Mouse (Mus musculus): ENCODE data around the gene Plppr2. TPM values are rescaled to one million over a fixed set of nuclear protein-coding genes. Genes with fewer than 3 reads are reported as not detected.

The Plppr2 gene
- total and polyA plus RNA-seq, 2 experiments from 2014 or later = 129 to 165 TPM

- H3K4me2 ChIP-seq (ENCODE audit: low read depth, low read length, poor library complexity, severe bottlenecking) = no peak overlapping the region
- DNase-seq (ENCODE audit: low spot score) = no peak
- H3K27me3 ChIP-seq (ENCODE audit: insufficient read depth, low read length) = no peaks in the 10 kb centered on the region
- no peaks in the 10 kb centered on the region for H3K9me3 ChIP-seq (ENCODE audit: low read length)
- H3K4me1 ChIP-seq (ENCODE audit: insufficient read depth, low read length) = no peaks in the 10 kb centered on the region
- no peak for ATAC-seq (ENCODE audit: low FRiP score)
- no peak overlapping the region for H3K9ac ChIP-seq (replicated peaks; ENCODE audit: low read length, poor library complexity, severe bottlenecking)
- H3K4me3 ChIP-seq (ENCODE audit: low read depth, low read length) = no peak overlapping the region
- no peak for TF ChIP-seq CTCF (IDR thresholded peaks at IDR 0.05)
- peaks cover 16% of the 10 kb centered on the region for H3K36me3 ChIP-seq (ENCODE audit: insufficient read depth, low read length)
- no peak overlapping the region for H3K27ac ChIP-seq (ENCODE audit: low read depth, low read length)
- 11% methylated on average over 25 of the region's 28 CpGs for WGBS
Measured at GRCm38 (mm10) chr9:21947540-21948130, 10.8 kb downstream of the Plppr2 start.

- Histone ChIP-seq H3K27ac (ENCODE audit: low read depth, low read length) (no peak overlapping the region), H3K9me3 (ENCODE audit: low read length) (no peaks in the 10 kb centered on the region), H3K4me3 (ENCODE audit: low read depth, low read length) (no peak overlapping the region), H3K27me3 (ENCODE audit: insufficient read depth, low read length) (no peaks in the 10 kb centered on the region), H3K4me2 (ENCODE audit: low read depth, low read length, poor library complexity, severe bottlenecking) (no peak overlapping the region), H3K4me1 (ENCODE audit: insufficient read depth, low read length) (no peaks in the 10 kb centered on the region), H3K36me3 (ENCODE audit: insufficient read depth, low read length) (peaks cover 16% of the 10 kb centered on the region), H3K9ac (replicated peaks; ENCODE audit: low read length, poor library complexity, severe bottlenecking) (no peak overlapping the region)
- 59% methylated on average over 8 of the region's 8 CpGs for WGBS
- TF ChIP-seq CTCF (IDR thresholded peaks at IDR 0.05) = no peak
- no peak for DNase-seq (ENCODE audit: low spot score)
- ATAC-seq (ENCODE audit: low FRiP score) = no peak
Measured at GRCm38 (mm10) chr9:21948146-21948545, 11.3 kb downstream of the Plppr2 start.

- DNase-seq (ENCODE audit: low spot score) (no peak), ATAC-seq (ENCODE audit: low FRiP score) (no peak)
- H3K4me3 ChIP-seq (ENCODE audit: low read depth, low read length) = no peak overlapping the region
Measured at GRCm38 (mm10) chr9:21948790-21949189, 12.0 kb downstream of the Plppr2 start.

GRCm38 (mm10) chr9:21950322-21950721 is 13.5 kb downstream of the Plppr2 start:
- no peak for TF ChIP-seq CTCF (IDR thresholded peaks at IDR 0.05)
- Histone ChIP-seq H3K9me3 (ENCODE audit: low read length) (no peaks in the 10 kb centered on the region), H3K4me3 (ENCODE audit: low read depth, low read length) (no peak overlapping the region), H3K27me3 (ENCODE audit: insufficient read depth, low read length) (no peaks in the 10 kb centered on the region), H3K4me1 (ENCODE audit: insufficient read depth, low read length) (no peaks in the 10 kb centered on the region), H3K27ac (ENCODE audit: low read depth, low read length) (no peak overlapping the region), H3K4me2 (ENCODE audit: low read depth, low read length, poor library complexity, severe bottlenecking) (no peak overlapping the region), H3K36me3 (ENCODE audit: insufficient read depth, low read length) (peaks cover 14% of the 10 kb centered on the region), H3K9ac (replicated peaks; ENCODE audit: low read length, poor library complexity, severe bottlenecking) (no peak overlapping the region)
- peak; percentile 15 for DNase-seq (ENCODE audit: low spot score)
- ATAC-seq (ENCODE audit: low FRiP score) = no peak
- WGBS = 16% methylated on average over 11 of the region's 11 CpGs

More at GRCm38 (mm10) chr9:21948790-21949189, 12.0 kb downstream of the Plppr2 start:
- peaks cover 16% of the 10 kb centered on the region for H3K36me3 ChIP-seq (ENCODE audit: insufficient read depth, low read length)
- no peak overlapping the region for H3K9ac ChIP-seq (replicated peaks; ENCODE audit: low read length, poor library complexity, severe bottlenecking)
- H3K4me1 ChIP-seq (ENCODE audit: insufficient read depth, low read length) = no peaks in the 10 kb centered on the region
- H3K9me3 ChIP-seq (ENCODE audit: low read length) = no peaks in the 10 kb centered on the region
- H3K4me2 ChIP-seq (ENCODE audit: low read depth, low read length, poor library complexity, severe bottlenecking) = no peak overlapping the region
- H3K27me3 ChIP-seq (ENCODE audit: insufficient read depth, low read length) = no peaks in the 10 kb centered on the region
- 59% methylated on average over 6 of the region's 6 CpGs for WGBS
- H3K27ac ChIP-seq (ENCODE audit: low read depth, low read length) = no peak overlapping the region
- TF ChIP-seq CTCF (IDR thresholded peaks at IDR 0.05) = no peak

DNA sequence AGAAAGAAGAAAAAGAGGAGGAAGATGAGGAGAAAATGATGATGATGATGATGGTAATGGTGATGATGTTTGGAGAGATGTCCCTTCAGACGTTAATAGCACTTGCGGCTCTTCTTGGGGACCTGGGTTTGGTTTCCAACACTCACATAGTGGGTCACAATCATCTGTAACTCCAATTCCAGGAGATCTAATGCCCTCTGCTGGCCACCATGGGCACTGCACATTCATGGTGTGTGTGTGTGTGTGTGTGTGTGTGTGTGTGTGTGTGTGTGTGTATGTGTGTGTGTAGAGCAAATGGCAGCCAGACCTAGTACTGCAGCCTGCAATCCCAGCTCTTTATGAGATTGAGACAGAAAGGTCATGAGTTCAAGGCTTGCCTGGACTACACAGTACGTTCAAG is 15.1 kb downstream of the Plppr2 start:
- ATAC-seq (ENCODE audit: low FRiP score) (no peak), DNase-seq (ENCODE audit: low spot score) (no peak)
- TF ChIP-seq CTCF (IDR thresholded peaks at IDR 0.05) = peak; percentile 64
- H3K27ac ChIP-seq (ENCODE audit: low read depth, low read length) = no peak overlapping the region
- no peak overlapping the region for H3K4me3 ChIP-seq (ENCODE audit: low read depth, low read length)
- WGBS = 80% methylated on average over 3 of the region's 3 CpGs
- no peaks in the 10 kb centered on the region for H3K9me3 ChIP-seq (ENCODE audit: low read length)
- H3K4me1 ChIP-seq (ENCODE audit: insufficient read depth, low read length) = 0 out of 2 replicates have a peak, but pooled peaks cover 6% of the 10 kb centered on the region
- no peak overlapping the region for H3K9ac ChIP-seq (replicated peaks; ENCODE audit: low read length, poor library complexity, severe bottlenecking)
- no peaks in the 10 kb centered on the region for H3K27me3 ChIP-seq (ENCODE audit: insufficient read depth, low read length)
- no peak overlapping the region for H3K4me2 ChIP-seq (ENCODE audit: low read depth, low read length, poor library complexity, severe bottlenecking)
- peaks cover 11% of the 10 kb centered on the region for H3K36me3 ChIP-seq (ENCODE audit: insufficient read depth, low read length)

- peaks cover 2% of the 10 kb centered on the region; the same call in 1 of the 2 replicates for H3K36me3 ChIP-seq (ENCODE audit: insufficient read depth, low read length)
- peak; percentile 8; the same call in 1 of the 2 replicates for ATAC-seq (ENCODE audit: low FRiP score)
- peak overlapping the region; percentile 69 for H3K27ac ChIP-seq (ENCODE audit: low read depth, low read length)
- H3K27me3 ChIP-seq (ENCODE audit: insufficient read depth, low read length) = no peaks in the 10 kb centered on the region
- no peaks in the 10 kb centered on the region for H3K9me3 ChIP-seq (ENCODE audit: low read length)
- no peak for TF ChIP-seq CTCF (IDR thresholded peaks at IDR 0.05)
- WGBS = 3% methylated on average over 3 of the region's 3 CpGs
- peak; percentile 80 for DNase-seq (ENCODE audit: low spot score)
- H3K4me1 ChIP-seq (ENCODE audit: insufficient read depth, low read length) = 0 out of 2 replicates have a peak, but pooled peaks cover 6% of the 10 kb centered on the region
- no peak overlapping the region for H3K4me3 ChIP-seq (ENCODE audit: low read depth, low read length)
- peak overlapping the region; percentile 18; the same call in 1 of the 2 replicates for H3K4me2 ChIP-seq (ENCODE audit: low read depth, low read length, poor library complexity, severe bottlenecking)
- H3K9ac ChIP-seq (replicated peaks; ENCODE audit: low read length, poor library complexity, severe bottlenecking) = no peak overlapping the region
Measured at GRCm38 (mm10) chr9:21953600-21953999, 16.8 kb downstream of the Plppr2 start.
